Mouse (Mus musculus) inflammation-experienced regulatory T-cells, adult 6 months (primary cell): ENCODE measurements around the gene Ttc39d. TPM values are rescaled to one million over a fixed set of nuclear protein-coding genes. Genes with fewer than 3 reads are reported as not detected.
"Not testable (repeated sequence)": the region's sequence is repeated elsewhere in the genome, so short reads cannot be mapped to it uniquely, and the experiment has no call there.

ENCODE experiments used
- ATAC-seq: one replicate; pipeline ENCODE4 v1.8.0; 2017
- polyA plus RNA-seq, 3 experiments: library from polyadenylated mRNA; unstranded; fragments of 100-300 nt; shearing (Covaris generic); gene quantifications; one replicate each; pipeline ENCODE4 v1.2.1; 2017

The Ttc39d gene
- polyA plus RNA-seq, 3 experiments from 2014 or later, result not detected

GRCm38 (mm10) chr17:80199160-80199778 lies 8.0 kb upstream of the Ttc39d start:
- no peak for ATAC-seq

- ATAC-seq, result no peak
Measured at GRCm38 (mm10) chr17:80205657-80206056, 1.6 kb upstream of the Ttc39d start.

- ATAC-seq, result peak; percentile 14
Measured at GRCm38 (mm10) chr17:80206301-80206670, 974 bp upstream of the Ttc39d start.

- ATAC-seq, result not testable (repeated sequence)
Measured at GRCm38 (mm10) chr17:80213998-80214397, 6.7 kb downstream of the Ttc39d start.

GRCm38 (mm10) chr17:80220131-80220530 lies 12.9 kb downstream of the Ttc39d start:
- ATAC-seq, result no peak

- ATAC-seq, result no peak
Measured at GRCm38 (mm10) chr17:80221202-80221601, 13.9 kb downstream of the Ttc39d start.

GRCm38 (mm10) chr17:80221890-80222628 lies 14.8 kb downstream of the Ttc39d start:
- ATAC-seq, result peak; percentile 32

- peak; percentile 7 for ATAC-seq
Measured at GRCm38 (mm10) chr17:80223829-80224228, 16.6 kb downstream of the Ttc39d start.

- ATAC-seq, result peak; percentile 97
Measured at GRCm38 (mm10) chr17:80224326-80225116, 17.3 kb downstream of the Ttc39d start, which contains the start of gene Gemin6. Gene Gemin6, plus strand, starts transcription at chr17:80224441.

GRCm38 (mm10) chr17:80225142-80225541 lies 17.9 kb downstream of the Ttc39d start:
- not testable (repeated sequence) for ATAC-seq

GRCm38 (mm10) chr17:80229396-80229795 lies 22.1 kb downstream of the Ttc39d start:
- ATAC-seq, result no peak

GRCm38 (mm10) chr17:80233844-80234243 lies 26.6 kb downstream of the Ttc39d start:
- no peak for ATAC-seq

GRCm38 (mm10) chr17:80234376-80234775 lies 27.1 kb downstream of the Ttc39d start:
- no peak for ATAC-seq

- ATAC-seq, result no peak
Measured at GRCm38 (mm10) chr17:80235477-80235876, 28.2 kb downstream of the Ttc39d start.

- ATAC-seq, result no peak
Measured at GRCm38 (mm10) chr17:80236805-80237204, 29.5 kb downstream of the Ttc39d start.

- ATAC-seq, result no peak
Measured at GRCm38 (mm10) chr17:80237475-80237874, 30.2 kb downstream of the Ttc39d start.

GRCm38 (mm10) chr17:80241594-80241993 lies 34.3 kb downstream of the Ttc39d start:
- no peak for ATAC-seq

- ATAC-seq, result no peak
Measured at GRCm38 (mm10) chr17:80243116-80243515, 35.9 kb downstream of the Ttc39d start.

- ATAC-seq, result no peak
Measured at GRCm38 (mm10) chr17:80252757-80253525, 45.7 kb downstream of the Ttc39d start.

- no peak for ATAC-seq
Measured at GRCm38 (mm10) chr17:80254421-80254820, 47.2 kb downstream of the Ttc39d start.

- ATAC-seq, result no peak
Measured at GRCm38 (mm10) chr17:80255208-80255607, 47.9 kb downstream of the Ttc39d start.

GRCm38 (mm10) chr17:80267065-80267464 lies 59.8 kb downstream of the Ttc39d start:
- ATAC-seq, result no peak
